Mouse (Mus musculus): ENCODE results near the gene Cdc42.

Cdc42 gene

DNA sequence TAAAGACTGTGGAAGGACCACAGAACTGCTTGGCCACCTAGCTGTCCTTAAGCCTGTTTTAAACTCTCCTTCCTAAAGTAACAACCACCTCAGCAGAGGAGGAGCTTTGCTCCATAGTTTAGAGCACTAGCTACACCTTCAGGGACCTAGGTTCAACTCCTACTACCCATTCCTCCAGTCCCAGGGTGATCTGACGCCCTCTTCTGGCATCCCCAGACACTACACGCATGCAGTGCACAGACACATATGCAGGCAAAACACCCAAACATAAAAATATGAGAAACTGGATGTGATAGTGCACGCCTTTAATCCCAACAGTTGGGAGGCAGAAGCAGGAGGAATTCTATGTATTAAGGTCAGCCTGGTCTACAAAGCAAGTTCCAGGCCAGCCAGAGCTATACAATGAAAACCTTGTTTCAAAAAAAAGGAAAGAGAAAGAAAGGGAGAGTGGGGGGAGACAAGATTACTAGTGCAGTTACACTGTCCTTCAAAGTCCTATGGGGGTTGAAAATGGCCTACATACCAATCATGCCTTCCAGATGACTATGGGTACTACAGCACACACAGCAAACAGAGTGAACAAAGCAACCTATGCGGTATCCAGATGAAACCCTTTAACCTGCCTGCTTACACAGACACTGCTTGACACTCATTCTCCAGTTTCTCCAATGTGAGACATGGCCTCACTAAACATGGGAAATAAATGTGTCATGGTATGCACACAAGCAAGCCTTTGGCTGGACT lies 41.3 kb downstream of the Cdc42 start:
- no peak for DNase-seq (ENCODE audit: low spot score in 2 of 2)

DNA sequence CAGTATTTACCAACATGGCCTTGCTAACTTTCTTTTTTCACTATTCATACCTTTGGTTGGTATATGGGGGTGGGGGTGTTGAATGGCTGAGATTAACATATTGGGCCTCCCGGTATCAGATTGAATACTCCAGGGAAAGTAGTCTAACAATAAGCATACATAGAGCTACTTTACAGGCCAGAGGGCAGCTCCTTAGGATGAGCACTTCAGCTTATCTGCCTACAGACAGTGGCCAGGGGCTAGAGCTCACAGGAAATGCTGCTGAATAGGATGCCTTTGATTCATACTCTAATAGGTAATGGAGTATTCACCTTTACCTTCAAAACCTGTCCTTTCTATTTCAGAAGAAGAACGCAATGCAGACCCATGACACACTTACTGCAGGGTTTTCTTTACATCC lies 42.5 kb downstream of the Cdc42 start:
- no peak for DNase-seq (ENCODE audit: low spot score in 2 of 2)

DNA sequence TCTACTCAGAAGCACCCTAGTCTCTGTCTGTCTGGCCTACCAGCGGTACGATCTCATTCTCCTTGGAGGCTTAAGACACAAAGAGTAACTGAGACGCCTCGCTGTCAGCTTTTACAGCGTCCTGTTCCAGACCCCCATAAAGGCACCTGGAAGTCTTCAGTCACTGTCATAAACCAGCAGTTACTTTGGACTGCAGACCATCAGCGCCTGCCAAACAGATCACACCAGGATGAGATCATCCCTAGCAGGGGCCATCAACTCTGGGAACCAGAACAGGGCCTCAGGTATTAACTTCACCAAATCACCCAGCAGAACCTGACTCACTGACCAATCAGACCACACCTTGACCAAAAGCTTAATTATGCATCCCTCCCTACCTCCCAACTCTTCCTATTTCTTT lies 43.0 kb downstream of the Cdc42 start:
- DNase-seq (ENCODE audit: low spot score in 2 of 2), result no peak

DNA sequence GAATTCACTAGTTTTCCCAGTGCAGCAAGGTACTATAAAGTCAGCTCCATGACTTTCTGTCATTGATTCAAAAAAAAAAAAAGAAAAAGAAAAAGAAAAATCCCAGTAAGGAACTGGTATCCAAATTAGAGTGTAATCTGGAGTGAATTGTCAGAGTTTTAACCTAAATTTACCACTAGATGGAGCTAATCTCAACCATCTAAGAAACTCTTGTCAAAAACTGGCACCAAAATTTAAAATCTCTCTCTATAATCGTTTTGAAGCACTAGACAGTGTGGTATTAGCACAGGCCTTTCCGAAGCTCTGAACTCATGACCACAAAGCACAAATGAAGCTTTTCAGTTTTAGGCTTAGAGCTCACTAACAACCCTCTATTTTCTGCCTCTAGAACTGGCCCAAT lies 44.0 kb downstream of the Cdc42 start:
- DNase-seq (ENCODE audit: low spot score in 2 of 2), result no peak

DNA sequence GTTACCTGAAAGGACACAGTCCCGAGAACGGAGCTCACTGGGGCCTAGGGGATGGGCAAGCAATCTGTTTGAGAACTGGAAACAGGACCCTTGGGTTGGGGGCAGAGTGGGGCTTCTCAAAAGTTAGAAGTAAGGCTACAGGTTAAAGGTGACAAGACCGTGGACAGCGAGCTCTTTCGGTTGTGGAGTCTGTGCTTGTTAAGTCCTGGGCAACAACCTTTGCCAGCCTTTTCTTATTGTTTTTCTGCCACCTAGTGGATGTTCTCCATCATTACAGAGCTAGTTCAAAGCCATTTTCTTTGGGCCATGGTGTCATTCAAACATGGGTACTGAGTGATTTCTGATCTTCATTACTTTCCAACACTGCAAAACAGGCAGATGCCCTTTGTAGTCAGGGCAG lies 49.1 kb downstream of the Cdc42 start:
- no peak for DNase-seq (ENCODE audit: low spot score in 2 of 2)

DNA sequence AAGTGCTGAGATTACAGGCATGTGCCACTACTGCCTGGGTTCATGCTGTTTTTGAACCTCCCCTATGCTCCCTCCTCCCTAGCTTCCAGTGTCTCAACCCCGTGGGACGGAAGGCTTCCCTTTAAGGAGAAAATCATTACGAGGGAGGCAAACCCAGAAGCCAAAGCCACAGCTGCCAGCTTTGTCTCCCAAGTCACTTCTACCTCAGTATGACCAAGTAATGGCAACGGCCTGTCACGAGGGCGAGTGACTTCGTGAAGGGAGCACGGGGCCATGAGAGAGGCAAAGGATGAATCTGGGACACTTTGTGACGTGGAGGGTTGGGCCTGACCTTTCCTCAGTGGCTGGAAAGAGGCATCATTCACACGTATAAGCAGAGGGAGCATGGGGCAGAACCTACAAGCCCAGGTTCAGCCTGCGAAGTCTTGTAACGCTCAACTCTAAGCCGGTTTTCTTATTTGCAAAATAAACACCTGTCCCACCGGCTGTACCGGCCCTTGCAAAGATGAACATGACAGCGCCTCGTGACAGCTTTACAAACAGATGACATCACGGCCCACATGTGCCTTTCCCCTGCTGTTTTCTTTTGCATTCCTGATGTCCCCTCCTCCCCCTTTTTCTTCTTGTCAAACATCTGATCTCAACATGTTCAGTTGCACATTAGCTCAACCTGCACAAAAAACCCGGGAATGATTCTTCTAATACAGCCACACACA lies 50.4 kb downstream of the Cdc42 start:
- peak in 1 of 2 experiments; percentile 52 for DNase-seq (ENCODE audit: low spot score in 2 of 2)

DNA sequence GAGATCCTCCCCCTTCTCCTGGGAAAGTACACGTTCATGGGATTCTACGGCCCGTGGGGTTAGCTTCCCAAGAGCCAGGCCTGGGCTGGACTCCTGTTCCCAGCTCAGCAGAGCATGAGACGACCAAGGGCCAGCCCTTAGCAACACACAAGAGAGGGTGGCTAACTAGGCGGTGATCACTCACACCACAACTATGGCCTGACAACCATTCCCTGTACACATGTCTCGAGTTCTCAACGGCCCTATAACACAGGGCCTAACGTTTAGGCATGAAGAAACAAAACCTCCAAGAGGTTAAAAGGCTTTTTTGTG lies 51.0 kb downstream of the Cdc42 start:
- no peak for DNase-seq (ENCODE audit: low spot score in 2 of 2)

DNA sequence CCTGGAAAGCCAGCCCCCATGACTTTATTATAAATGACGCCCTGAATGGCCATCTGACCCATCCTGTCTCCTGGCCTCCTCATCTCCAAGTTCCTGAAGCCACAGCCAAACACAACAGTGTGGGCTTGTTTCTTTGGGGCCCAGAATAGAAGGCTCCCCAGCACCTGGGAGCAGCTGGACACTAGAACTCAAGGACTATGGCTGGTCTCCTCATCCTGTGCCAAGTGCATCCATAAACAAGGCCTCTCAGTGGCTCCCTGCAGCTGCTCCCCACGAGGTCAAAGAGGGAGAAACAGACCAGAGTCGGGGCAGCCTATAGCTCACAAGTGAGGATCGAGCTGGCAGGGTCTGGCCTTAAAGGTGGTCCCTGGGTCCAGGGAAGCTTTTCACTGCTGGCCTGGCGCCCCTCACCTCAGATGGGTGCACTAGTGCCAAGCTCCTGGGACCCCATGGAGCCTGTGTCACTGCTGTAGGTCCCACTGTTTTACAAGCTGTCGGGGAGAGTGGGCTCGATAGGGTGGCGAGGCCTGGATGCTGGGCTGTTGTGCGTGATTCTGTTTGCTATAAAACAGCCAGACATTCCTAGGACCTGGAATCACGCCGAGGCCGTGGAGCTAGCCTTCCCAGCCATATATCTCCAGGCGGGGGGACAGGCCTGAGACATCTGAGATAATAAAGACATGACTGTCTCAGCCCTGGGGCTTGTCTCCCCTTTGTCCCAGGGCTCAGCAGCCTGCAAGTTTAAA lies 51.5 kb downstream of the Cdc42 start:
- peak; percentile 62 to 68 for DNase-seq (ENCODE audit: low spot score in 2 of 2)

DNA sequence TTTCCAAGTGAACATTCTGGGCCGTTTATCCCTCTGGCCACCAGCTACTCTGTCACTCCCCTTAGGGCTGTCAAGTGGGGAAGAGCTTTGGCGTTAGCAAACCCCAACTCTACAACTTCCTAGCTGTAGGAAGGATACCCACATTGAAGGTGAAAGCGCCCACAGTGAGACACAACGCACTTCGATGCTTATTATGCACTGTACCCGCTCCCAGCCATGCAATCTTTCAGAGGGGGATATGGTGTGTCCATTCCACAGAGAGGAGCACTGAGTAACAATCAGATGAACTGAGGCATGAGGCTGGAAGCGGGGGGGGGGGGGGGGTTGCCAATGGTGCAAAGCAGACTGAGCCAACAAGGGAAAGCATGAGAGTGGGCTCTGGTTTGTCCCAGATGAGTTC lies 52.5 kb downstream of the Cdc42 start:
- DNase-seq (ENCODE audit: low spot score in 2 of 2), result no peak

DNA sequence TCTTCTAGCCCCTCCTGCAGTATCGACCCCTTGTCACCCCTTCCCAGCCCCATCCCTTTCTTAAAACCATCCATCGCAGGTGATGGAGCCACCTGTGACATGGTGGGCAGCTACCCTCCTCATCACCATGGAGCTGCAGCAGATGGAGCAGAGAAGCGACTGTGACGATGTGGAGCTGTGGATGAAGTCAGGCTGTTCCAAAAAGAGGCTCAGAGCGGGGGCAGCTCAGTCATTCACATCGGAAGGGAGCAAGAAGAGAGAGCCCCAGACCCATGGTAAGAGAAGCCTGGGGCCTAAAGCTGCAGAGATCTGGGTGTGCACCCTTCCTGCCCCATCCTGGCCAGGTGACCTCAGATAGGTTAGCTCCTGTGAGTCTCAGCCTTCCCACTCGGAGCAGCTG lies 53.4 kb downstream of the Cdc42 start:
- no peak for DNase-seq (ENCODE audit: low spot score in 2 of 2)

DNA sequence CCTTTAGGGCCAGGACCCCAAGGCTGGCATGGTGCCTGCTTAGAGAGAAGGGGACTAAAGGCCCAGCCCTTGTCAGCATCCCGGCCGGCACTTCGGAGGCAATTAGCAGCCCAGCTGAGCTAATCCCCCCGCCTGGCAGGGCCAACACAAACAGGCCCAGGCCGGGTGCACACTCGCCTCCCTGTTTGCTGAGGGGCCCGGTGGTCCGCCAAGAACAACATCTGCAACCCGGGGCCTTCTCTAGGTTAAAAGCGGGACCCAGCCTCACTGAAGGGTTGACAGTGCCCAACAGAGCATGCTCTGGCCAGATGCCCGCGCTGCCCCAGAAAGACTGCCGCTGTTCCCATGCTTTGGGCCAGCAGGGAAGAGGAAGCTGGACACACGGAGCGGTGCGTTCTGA lies 55.9 kb downstream of the Cdc42 start:
- no peak for DNase-seq (ENCODE audit: low spot score in 2 of 2)

DNA sequence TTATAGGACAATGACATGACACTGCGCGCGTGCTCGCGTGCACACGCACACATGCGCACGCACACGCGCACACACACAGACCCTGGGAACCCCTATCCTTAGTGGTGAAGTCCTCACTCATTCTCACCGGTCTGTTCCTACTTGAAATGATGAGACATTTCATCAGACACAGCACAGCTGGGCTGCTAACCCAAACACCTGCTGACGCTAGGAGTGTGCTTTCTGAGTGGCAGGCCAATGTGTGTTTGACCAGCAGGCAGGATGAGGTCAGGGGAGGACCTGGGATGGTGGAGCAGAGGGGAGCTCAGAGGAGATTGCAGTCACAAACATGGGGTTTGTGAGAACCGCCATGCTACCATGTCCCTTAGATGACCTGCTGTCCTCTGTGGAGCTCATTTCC lies 57.3 kb downstream of the Cdc42 start:
- DNase-seq (ENCODE audit: low spot score in 2 of 2), result no peak

DNA sequence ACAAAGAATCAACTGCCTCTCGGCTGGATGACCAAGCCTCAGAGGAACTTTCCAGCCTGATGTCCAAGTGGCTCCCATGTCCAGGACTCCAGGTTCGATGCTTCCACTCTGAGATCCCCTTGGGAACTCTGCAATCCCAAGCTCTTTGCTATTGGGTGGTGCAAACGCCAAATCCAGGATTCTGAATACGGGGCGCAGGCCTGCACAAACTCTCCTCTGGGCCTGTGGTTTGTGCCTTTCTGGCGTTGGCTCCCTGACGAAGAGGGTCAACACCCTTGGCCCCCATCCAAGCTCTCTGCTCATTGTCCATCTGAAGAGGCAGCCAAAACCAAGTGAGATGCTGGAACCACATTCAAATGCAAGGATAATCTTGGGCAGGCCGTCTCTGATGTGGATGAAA lies 59.1 kb downstream of the Cdc42 start:
- no peak for DNase-seq (ENCODE audit: low spot score in 2 of 2)

DNA sequence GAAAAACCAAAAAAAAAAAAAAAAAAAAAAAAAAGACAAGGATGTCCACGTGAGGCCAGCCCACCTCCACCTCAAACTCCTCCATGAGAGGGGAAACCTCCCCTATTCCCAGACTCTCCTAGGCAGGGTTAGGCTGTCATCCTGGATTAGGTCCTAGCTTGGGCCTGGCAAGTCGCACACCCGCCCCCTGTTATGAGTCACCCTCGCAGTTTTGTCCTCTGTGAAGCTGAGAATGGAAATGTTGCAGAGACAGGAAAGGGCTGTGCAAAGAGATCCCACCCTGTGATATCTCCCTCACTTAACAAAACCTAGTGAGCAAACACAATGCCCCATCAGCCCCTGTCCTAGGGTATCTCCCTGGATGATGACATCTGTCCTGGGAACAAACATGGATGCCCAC lies 59.9 kb downstream of the Cdc42 start:
- no peak for DNase-seq (ENCODE audit: low spot score in 2 of 2)

DNA sequence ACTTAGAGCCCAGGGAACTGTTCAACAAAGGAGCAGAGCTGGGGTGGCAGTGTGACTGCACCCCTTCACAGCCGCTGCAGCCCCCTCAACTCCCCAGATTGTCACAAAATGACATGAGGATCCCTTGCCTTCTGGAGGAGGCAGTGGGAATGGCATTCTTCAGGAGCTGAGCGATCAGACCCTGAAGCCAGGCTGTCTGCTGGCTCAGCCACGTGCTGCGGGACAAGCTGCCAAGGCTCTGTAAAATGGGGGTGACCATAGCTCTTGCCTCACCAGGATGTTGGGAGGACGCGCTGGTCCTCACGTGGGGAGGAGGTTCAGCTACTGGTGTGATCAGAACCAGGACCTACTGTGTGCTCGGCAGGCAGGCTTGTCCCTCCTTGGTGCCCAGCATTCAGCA lies 62.6 kb downstream of the Cdc42 start:
- no peak for DNase-seq (ENCODE audit: low spot score in 2 of 2)

DNA sequence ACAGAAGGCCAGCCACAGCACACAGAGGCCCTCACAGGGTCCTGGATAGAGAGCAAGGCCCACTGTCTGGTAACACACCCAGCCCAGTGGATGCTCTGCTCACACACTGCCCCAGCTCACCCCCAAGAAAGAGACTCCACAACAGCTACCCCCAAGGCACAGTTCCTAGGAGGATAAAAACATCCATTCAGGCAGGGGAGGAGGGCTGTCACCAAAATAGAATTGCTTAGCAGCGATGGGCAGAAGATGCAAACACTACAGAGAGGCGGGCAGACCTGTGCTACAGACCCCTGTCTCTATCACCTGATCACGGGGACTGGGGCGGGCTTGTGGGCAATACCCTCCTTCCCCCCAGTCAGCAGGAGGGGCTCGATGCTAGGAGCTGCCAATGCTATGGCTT lies 63.0 kb downstream of the Cdc42 start:
- no peak for DNase-seq (ENCODE audit: low spot score in 2 of 2)

DNA sequence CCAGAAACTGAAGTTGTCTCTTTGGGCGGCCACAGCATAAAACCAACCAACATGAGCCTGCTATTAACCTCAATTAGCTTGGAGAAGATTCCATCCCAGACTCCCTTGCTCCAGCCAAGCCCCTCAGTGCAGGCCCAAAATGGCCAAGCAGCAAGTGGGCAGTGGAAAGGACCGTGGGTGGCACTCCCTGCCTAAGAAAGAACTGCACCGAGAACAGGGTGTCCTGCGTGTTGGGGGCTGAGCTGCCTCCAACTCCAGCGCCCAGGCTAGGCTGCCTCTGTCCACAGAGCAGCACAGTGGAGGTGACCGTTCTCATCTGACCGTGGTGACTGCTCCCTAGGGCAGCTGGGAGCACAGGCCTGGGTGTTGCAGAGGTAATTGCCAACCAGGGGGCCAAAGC lies 63.5 kb downstream of the Cdc42 start:
- DNase-seq (ENCODE audit: low spot score in 2 of 2), result no peak

DNA sequence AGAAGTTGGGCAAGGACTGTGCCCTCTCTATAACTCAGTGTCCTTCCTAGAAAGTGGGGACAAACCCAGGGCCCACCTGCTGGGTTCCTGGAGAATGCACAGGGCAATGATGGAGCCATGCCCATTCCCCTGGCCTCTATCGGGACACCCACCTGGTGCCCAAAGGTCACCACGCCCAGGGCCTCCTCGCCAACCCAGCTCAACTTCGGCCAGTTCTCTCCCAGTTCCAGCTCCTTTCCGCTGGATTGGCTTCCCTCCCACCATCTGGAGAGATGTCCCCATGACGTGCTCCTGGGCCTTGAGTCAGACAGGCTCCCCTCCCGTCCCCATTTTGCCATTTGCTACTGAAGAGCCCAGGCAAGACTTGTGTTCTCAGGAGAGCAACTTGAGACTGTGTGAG lies 64.9 kb downstream of the Cdc42 start:
- no peak for DNase-seq (ENCODE audit: low spot score in 2 of 2)

DNA sequence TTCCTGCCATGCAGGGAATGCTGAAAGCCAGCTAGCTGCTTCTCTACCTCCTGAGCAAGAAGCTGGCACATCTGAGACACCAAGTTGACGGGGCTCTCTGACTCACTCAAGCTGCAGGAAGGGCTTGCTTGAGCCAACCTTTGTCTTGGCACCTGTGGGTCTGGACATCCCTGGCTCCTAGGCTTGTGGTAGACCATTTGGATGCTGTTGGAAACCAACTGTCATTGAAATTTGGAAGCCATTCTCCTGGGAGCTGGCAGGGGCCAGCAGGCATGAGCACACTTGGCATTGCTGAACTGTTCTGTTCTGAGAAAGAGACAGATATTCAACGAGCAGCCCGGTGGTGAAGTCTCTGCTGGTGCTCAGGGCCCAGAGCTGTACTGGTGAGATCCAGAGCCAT lies 67.3 kb downstream of the Cdc42 start:
- DNase-seq (ENCODE audit: low spot score in 2 of 2), result no peak

DNA sequence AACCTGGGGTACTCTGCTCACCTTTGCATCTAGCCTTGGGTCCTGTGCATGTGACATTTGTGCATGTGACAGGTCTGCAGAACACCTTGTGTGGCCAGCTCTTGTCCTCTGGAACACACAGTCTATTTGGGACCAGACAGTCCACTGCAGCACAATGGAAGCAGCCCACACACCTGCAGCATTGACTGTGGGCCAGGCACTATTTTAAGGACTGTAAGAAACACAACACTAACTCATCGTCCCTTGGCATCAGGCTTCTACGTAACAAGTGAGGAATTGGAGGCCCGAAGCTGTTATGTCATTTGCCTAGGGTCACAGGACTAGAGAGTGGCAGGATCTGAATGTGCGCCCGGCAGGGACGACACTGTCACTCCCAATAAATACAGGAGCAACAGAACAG lies 67.8 kb downstream of the Cdc42 start:
- DNase-seq (ENCODE audit: low spot score in 2 of 2), result no peak

DNA sequence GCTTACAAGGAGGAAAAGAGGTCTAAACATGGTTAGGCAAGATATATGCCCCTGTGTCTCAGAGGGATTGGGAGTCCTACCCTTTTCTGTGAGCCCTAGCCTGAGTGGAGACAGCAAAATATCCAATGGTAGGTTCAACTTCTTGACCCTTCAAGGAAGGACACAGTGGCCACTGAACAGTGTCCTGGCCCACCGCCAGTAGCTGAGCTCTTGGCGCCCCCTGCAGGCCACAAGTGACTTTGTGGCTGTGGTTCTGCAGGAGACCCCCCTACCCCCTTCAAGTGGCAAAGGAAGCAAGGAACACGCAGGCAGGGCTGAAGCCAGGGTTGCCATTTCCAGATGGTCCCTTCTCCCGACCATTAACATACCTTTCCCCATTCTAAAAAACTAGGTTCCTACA lies 69.7 kb downstream of the Cdc42 start:
- peak; percentile 54 to 77 for DNase-seq (ENCODE audit: low spot score in 2 of 2)

DNA sequence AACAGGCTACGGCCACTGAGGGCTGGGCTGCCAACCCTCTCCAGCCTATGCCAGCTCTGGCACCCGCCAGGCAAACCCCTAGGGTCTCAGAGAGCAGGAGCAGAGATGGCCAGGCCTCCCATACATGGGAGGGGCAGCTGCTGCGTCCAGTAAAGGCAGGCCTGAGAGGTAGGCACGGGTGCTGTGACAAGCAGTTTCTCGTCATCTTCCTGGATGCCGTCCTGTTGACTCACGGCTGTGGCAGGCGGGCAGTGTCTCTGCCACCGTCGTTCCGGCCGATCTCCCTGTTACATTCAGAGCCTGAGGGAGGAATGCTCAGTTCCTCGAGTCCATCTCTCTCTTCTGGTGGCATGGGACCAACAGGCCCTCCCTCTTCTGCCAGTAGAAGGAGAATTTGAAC lies 70.3 kb downstream of the Cdc42 start:
- peak in 1 of 2 experiments; percentile 40 for DNase-seq (ENCODE audit: low spot score in 2 of 2)

DNA sequence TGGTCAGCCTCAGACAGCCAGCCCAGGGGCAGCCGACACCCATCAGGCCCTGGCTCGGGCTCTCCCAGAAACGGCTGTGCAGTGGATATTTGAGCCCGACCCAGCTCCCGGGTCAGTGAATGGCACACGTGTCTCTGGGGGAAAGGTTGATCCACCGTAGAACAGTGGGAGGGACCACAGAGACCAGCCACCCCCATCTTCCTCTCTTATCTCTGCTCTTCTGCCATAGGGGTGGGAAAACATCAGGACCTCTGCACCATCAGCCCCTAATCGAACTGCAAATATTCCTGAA lies 70.9 kb downstream of the Cdc42 start:
- DNase-seq (ENCODE audit: low spot score in 2 of 2), result no peak
